Mouse (Mus musculus) MEL (cell line): ENCODE measurements around the gene Fam206a.

ENCODE experiments used
- CTCF ChIP-seq, 3 experiments: IDR thresholded peaks in 2 of 3; conservative IDR thresholded peaks in 1 of 3; 2 replicates each; pipeline ENCODE4 v1.5.1; 2011 to 2012; ENCODE audit warnings: low read length in 3 of 3, low read depth in 2 of 3, mild to moderate bottlenecking in 2 of 3, improper control_type of control experiment in 1 of 3, inconsistent platforms in 1 of 3, mixed read lengths in 1 of 3, moderate library complexity in 1 of 3; ENCODE audit not compliant: control insufficient read depth in 1 of 3, insufficient read depth in 1 of 3, poor library complexity in 1 of 3, severe bottlenecking in 1 of 3
- POLR2A ChIP-seq, 2 experiments: IDR thresholded peaks; 2 replicates each; pipeline ENCODE4 v1.6.1; 2011 to 2012; ENCODE audit warnings: low read length in 2 of 2, mild to moderate bottlenecking in 2 of 2, control low read depth in 1 of 2, improper control_type of control experiment in 1 of 2, low read depth in 1 of 2, moderate library complexity in 1 of 2; ENCODE audit not compliant: control insufficient read depth in 1 of 2, insufficient read depth in 1 of 2, poor library complexity in 1 of 2

GRCm38 (mm10) chr4:56802669-56803150, 565 bp downstream of the Fam206a start:
- no peak for TF ChIP-seq CTCF (IDR thresholded peaks at IDR 0.05 in 2 of 3, conservative IDR thresholded peaks at IDR 0.05 in 1 of 3; ENCODE audit: control insufficient read depth in 1 of 3, insufficient read depth in 1 of 3, low read depth in 2 of 3, low read length in 3 of 3, poor library complexity in 1 of 3, severe bottlenecking in 1 of 3)
- TF ChIP-seq POLR2A (IDR thresholded peaks at IDR 0.05; ENCODE audit: control insufficient read depth in 1 of 2, insufficient read depth in 1 of 2, low read depth in 1 of 2, low read length in 2 of 2, poor library complexity in 1 of 2) = no peak
